Mouse (Mus musculus) heart, embryonic 14.5 days (tissue): ENCODE data around the gene Tmc3. TPM values are rescaled to one million over a fixed set of nuclear protein-coding genes. Genes with fewer than 3 reads are reported as not detected.

ENCODE experiments used
- ATAC-seq: fragments of 200-750 bp; cut with Nextera tagmentation; 2 replicates; pipeline ENCODE4 v1.8.0; 2017; ENCODE audit warnings: low read depth, moderate TSS enrichment; ENCODE audit not compliant: insufficient number of reproducible peaks, insufficient read depth, low FRiP score
- H3K27ac ChIP-seq, 2 experiments: fragments of 200-500 bp in 1 of 2; fragments of 300-500 bp in 1 of 2; sonication (generic) in 1 of 2; replicated peaks in 1 of 2; 2 replicates each; pipeline ENCODE4 v1.5.1; 2012 to 2014; ENCODE audit warnings: low read depth in 2 of 2, low read length in 2 of 2, control low read depth in 1 of 2, mild to moderate bottlenecking in 1 of 2, mixed read lengths in 1 of 2; ENCODE audit not compliant: control insufficient read depth in 1 of 2, insufficient read depth in 1 of 2
- H3K27me3 ChIP-seq: fragments of 300-500 bp; sonication (generic); 2 replicates; pipeline ENCODE4 v1.6.1; 2014; ENCODE audit warnings: mild to moderate bottlenecking, low read length, control low read depth; ENCODE audit not compliant: control insufficient read depth, insufficient read depth
- H3K36me3 ChIP-seq: fragments of 300-500 bp; sonication (generic); 2 replicates; pipeline ENCODE4 v1.6.1; 2014; ENCODE audit warnings: mild to moderate bottlenecking, control low read depth, low read length, mixed read lengths; ENCODE audit not compliant: control insufficient read depth, insufficient read depth
- H3K4me1 ChIP-seq, 2 experiments: fragments of 200-500 bp in 1 of 2; fragments of 300-500 bp in 1 of 2; sonication (generic) in 1 of 2; 2 replicates each; pipeline ENCODE4 v1.6.1; 2012 to 2014; ENCODE audit warnings: low read length in 2 of 2, control low read depth in 1 of 2, mixed read lengths in 1 of 2; ENCODE audit not compliant: control insufficient read depth in 2 of 2, insufficient read depth in 2 of 2
- H3K4me2 ChIP-seq: fragments of 300-500 bp; sonication (generic); 2 replicates; pipeline ENCODE4 v1.6.1; 2014; ENCODE audit warnings: mild to moderate bottlenecking, low read length
- H3K4me3 ChIP-seq, 2 experiments: fragments of 200-500 bp in 1 of 2; fragments of 300-500 bp in 1 of 2; sonication (generic) in 1 of 2; 2 replicates each; pipeline ENCODE4 v1.5.1; 2012 to 2014; ENCODE audit warnings: low read length in 2 of 2, mild to moderate bottlenecking in 2 of 2, control low read depth in 1 of 2, low read depth in 1 of 2, moderate library complexity in 1 of 2; ENCODE audit not compliant: control insufficient read depth in 1 of 2, insufficient read depth in 1 of 2
- H3K9ac ChIP-seq: fragments of 300-500 bp; sonication (generic); 2 replicates; pipeline ENCODE4 v1.6.1; 2014; ENCODE audit warnings: mild to moderate bottlenecking, low read length
- H3K9me3 ChIP-seq: fragments of 300-500 bp; sonication (generic); 2 replicates; pipeline ENCODE4 v1.6.1; 2016; ENCODE audit warnings: low read length, control low read depth; ENCODE audit not compliant: control insufficient read depth
- WGBS: fragments of 180-500 bp; shearing (Covaris S2); extraction: QIAGEN DNeasy Blood & Tissue Kit; methylation state at CpG from one replicate; pipeline ENCODE4 v1.1.7; 2014; 5-methylcytosine and 5-hydroxymethylcytosine counted together
- polyA plus RNA-seq: library from polyadenylated mRNA; unstranded; fragments of >200 nt; fragmentation: Nextera tagmentation; extraction: Ambion mirVana; gene quantifications from 2 replicates; pipeline ENCODE4 v1.2.1, GENCODE M21; 2014

The Tmc3 gene
- polyA plus RNA-seq, 1 experiment from 2014 or later = 0.38 TPM

- peaks cover 25% of the 10 kb centered on the region for H3K36me3 ChIP-seq
- H3K27me3 ChIP-seq = no peaks in the 10 kb centered on the region
- 8% methylated on average over 11 of the region's 11 CpGs for WGBS
- H3K4me2 ChIP-seq = peak overlapping the region; percentile 73
- H3K27ac ChIP-seq = peak overlapping the region; percentile 62 to 70
- peaks cover 3 to 15% of the 10 kb centered on the region in 2 experiments for H3K4me1 ChIP-seq
- peak overlapping the region; percentile 76 for H3K9ac ChIP-seq
- peak overlapping the region; percentile 69 to 70 for H3K4me3 ChIP-seq
- H3K9me3 ChIP-seq = no peaks in the 10 kb centered on the region
- ATAC-seq = peak; percentile 22
Observed at GRCm38 (mm10) chr7:83631073-83631827, 46.5 kb downstream of the Tmc3 start.

- peaks cover 33% of the 10 kb centered on the region for H3K36me3 ChIP-seq
- 0% methylated on average over 35 of the region's 35 CpGs for WGBS
Observed at GRCm38 (mm10) chr7:83631828-83632681, 47.3 kb downstream of the Tmc3 start, which contains the start of gene Stard5. Gene Stard5, plus strand, starts transcription at chr7:83631959.

GRCm38 (mm10) chr7:83632682-83633120, 48.0 kb downstream of the Tmc3 start:
- Histone ChIP-seq H3K4me2 (peak overlapping the region; percentile 73), H3K9me3 (no peaks in the 10 kb centered on the region), H3K36me3 (peaks cover 39% of the 10 kb centered on the region), H3K4me1 (peaks cover 3 to 15% of the 10 kb centered on the region in 2 experiments), H3K27me3 (no peaks in the 10 kb centered on the region), H3K9ac (peak overlapping the region; percentile 88), H3K27ac (peak overlapping the region; percentile 54 to 70; a peak in 3 of 4 replicates), H3K4me3 (peak overlapping the region; percentile 70 to 90)
- WGBS = 20% methylated on average over 6 of the region's 6 CpGs
- ATAC-seq = no peak

More at GRCm38 (mm10) chr7:83631828-83632681, 47.3 kb downstream of the Tmc3 start, which contains the start of gene Stard5:
- Histone ChIP-seq H3K9ac (peak within 1 kb of the TSS; percentile 88), H3K27ac (peak within 1 kb of the TSS; percentile 69 to 70), H3K9me3 (no peaks in the 10 kb centered on the region), H3K4me1 (peaks cover 3 to 15% of the 10 kb centered on the region in 2 experiments), H3K4me3 (peak within 1 kb of the TSS; percentile 70 to 90), H3K27me3 (no peaks in the 10 kb centered on the region), H3K4me2 (peak within 1 kb of the TSS; percentile 73)
- peak; percentile 94 for ATAC-seq

- ATAC-seq = no peak
- Histone ChIP-seq H3K36me3 (peaks cover 51% of the 10 kb centered on the region), H3K4me1 (peaks cover 3 to 15% of the 10 kb centered on the region in 2 experiments), H3K9ac (peak overlapping the region; percentile 88; the same call in 1 of the 2 replicates), H3K9me3 (no peaks in the 10 kb centered on the region), H3K27ac (no peak overlapping the region), H3K27me3 (no peaks in the 10 kb centered on the region), H3K4me3 (no peak overlapping the region; a peak in 1 of 4 replicates), H3K4me2 (peak overlapping the region; percentile 73)
- WGBS = 82% methylated on average over 6 of the region's 6 CpGs
Observed at GRCm38 (mm10) chr7:83633856-83634255, 49.1 kb downstream of the Tmc3 start.

DNA sequence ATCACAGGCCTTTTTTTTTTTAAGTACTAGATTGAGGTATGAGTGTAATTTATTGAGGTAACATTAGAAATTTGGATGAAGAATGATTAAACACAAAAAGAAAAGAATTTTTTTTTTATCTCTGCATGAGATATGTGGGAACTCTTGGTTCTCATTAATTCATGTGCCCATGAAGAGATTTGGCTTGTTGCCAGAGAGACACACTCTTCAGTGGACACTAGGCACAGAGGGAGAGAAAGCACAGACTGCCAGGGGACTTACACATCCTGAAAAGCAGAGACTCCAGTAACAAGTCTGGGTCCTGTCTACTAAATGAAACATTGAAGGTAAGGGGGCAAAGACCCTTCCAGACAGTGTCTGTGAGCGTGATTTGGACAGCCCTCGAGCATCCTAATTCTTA, 51.0 kb downstream of the Tmc3 start:
- peaks cover 69% of the 10 kb centered on the region for H3K36me3 ChIP-seq
- no peaks in the 10 kb centered on the region for H3K27me3 ChIP-seq
- H3K9me3 ChIP-seq = no peaks in the 10 kb centered on the region
- no peak overlapping the region for H3K27ac ChIP-seq
- H3K9ac ChIP-seq = no peak overlapping the region
- H3K4me2 ChIP-seq = no peak overlapping the region
- ATAC-seq = no peak
- H3K4me1 ChIP-seq = peaks cover 7 to 19% of the 10 kb centered on the region in 2 experiments
- 90% methylated on average over 2 of the region's 2 CpGs for WGBS
- H3K4me3 ChIP-seq = no peak overlapping the region

- H3K4me2 ChIP-seq = no peak overlapping the region
- H3K4me1 ChIP-seq = peaks cover 8 to 20% of the 10 kb centered on the region in 2 experiments
- no peak overlapping the region for H3K9ac ChIP-seq
- H3K27ac ChIP-seq = no peak overlapping the region
- H3K4me3 ChIP-seq = no peak overlapping the region
- no peak for ATAC-seq
- H3K36me3 ChIP-seq = peaks cover 73% of the 10 kb centered on the region
- H3K27me3 ChIP-seq = no peaks in the 10 kb centered on the region
- H3K9me3 ChIP-seq = no peaks in the 10 kb centered on the region
- 91% methylated on average over 8 of the region's 8 CpGs for WGBS
Observed at GRCm38 (mm10) chr7:83636425-83636824, 51.7 kb downstream of the Tmc3 start.

DNA sequence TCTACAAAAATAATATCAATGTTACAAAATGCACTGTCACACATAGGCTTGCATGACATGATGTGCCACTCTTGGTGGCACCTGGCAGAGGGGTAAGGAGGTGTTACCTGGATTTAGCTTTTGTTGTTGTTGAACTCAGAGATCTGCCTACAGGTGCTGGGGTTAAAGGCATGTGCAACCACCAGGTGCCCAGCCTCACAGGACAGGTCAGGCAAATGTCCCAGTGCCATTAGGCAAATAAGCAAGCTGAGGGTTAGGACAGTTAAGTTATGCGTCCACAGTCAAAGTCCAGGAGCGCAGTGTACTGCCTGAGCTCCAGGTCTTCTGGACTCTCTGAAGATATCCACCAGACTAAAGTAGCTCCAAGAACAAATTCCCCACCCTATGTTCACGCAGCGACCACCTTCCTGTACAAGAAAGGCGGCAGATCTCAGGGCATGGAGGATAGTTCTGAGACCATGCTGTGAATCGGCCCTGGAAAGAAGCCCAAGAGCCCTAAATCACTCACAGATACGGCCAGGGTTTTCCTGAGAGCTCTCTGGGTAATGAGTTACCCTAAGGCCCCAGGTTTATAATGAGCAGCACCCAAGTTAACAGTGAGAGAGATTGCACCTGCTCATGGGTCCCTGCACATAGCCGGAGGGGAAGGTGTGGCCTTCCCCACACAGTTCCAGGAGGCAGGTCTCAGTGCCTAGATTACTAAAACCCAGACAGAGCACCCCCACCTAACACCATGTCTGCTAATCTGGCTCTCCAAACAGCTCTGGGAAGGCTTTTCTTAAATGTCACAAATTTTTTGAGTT, 53.3 kb downstream of the Tmc3 start:
- no peak for ATAC-seq
- H3K4me2 ChIP-seq = no peak overlapping the region
- H3K27ac ChIP-seq = no peak overlapping the region; a peak in 1 of 4 replicates
- H3K9me3 ChIP-seq = no peaks in the 10 kb centered on the region
- WGBS = 86% methylated on average over 8 of the region's 8 CpGs
- no peak overlapping the region for H3K4me3 ChIP-seq
- H3K4me1 ChIP-seq = peaks cover 14 to 30% of the 10 kb centered on the region in 2 experiments
- no peaks in the 10 kb centered on the region for H3K27me3 ChIP-seq
- no peak overlapping the region for H3K9ac ChIP-seq
- peaks cover 81% of the 10 kb centered on the region for H3K36me3 ChIP-seq
